Mouse (Mus musculus) adrenal gland, postnatal 10 days (tissue): Measurements from ENCODE around the gene Ncam2. TPM values are rescaled to one million over a fixed set of nuclear protein-coding genes. Genes with fewer than 3 reads are reported as not detected.

ENCODE experiments used
- DNase-seq: peaks from one replicate; pipeline ENCODE4 v3.0.0; 2021; ENCODE audit warnings: mixed read lengths
- total RNA-seq, 2 experiments: library from RNA; stranded (reverse); gene quantifications; 2 replicates each; pipeline ENCODE4 v1.2.3; 2021

Ncam2 gene
- total RNA-seq, 2 experiments from 2014 or later = 3.5 to 6.9 TPM

DNA sequence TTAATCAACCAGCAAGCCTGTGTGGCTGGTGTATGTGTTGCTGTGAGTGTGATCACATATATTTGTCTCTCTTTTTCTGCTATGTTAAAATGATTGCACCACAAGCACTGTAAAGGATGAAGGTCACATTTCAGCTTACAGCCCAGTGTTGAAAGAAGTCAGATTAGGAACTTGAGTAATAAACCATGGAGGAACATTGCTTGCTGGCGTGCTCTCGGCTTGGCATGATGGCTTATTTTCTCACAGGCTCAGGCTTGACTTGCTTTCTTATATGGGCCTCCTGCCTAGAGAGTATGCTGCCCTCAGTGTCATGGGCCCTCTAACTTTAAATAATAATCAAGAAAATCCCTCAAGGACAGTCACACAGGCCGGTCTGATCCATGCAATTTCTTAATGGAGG, 449.8 kb downstream of the Ncam2 start:
- DNase-seq = peak; percentile 3

DNA sequence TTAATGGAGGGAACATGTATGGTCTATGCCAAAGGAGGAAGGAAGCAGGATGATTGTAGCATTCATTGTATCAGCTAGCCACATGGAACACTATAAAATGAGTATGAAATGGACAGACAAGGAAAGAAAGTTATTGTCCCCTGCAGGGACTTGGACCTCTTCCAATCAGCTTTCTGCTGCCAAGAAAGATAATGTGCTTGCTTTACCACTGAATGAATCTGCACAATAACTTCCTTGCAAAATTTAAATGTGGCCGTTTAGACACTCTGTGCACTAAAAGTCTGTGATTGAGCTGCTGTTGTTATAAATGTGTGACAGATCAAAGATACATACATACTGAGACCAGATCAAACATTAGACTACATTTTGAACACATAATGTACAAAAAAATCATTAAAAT, 451.1 kb downstream of the Ncam2 start:
- DNase-seq = peak; percentile 31

DNA sequence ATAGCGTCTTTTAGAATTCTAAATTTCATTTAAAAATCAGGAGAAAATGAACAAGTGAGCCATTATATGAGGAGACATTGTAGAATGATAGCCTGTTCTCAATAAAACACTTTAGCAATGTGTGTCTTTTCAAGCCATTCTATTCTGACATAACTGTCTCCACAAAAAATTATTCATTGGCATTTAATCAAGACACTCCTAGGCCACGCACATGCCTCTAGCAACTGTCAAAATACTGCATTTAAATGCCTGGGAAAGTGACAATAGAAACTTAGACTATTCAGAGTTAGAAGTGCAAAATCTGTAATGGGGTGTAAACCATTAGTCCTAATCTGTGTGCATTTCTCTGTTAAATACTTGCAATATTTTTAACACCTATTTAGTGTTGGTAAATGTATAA, 456.1 kb downstream of the Ncam2 start:
- DNase-seq = no peak

DNA sequence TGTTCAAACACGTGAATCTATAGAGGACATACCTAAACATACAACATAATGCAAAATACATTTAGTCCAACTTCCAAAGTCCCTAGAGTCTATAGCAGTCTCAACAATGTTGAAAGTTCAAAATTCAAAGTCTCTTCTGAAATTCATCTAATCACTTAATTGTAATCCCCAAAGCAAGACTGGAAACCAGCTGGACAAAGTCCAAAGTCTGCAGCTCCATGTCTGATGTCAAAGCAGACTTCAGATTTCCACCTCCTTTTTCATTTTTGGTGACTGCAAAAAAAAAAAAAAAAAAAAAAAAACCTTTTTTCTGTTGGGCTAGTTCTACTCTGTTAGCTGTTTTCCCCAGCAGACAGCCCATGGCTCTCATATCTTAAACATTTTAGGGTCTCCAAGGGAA, 473.4 kb downstream of the Ncam2 start:
- no peak for DNase-seq

DNA sequence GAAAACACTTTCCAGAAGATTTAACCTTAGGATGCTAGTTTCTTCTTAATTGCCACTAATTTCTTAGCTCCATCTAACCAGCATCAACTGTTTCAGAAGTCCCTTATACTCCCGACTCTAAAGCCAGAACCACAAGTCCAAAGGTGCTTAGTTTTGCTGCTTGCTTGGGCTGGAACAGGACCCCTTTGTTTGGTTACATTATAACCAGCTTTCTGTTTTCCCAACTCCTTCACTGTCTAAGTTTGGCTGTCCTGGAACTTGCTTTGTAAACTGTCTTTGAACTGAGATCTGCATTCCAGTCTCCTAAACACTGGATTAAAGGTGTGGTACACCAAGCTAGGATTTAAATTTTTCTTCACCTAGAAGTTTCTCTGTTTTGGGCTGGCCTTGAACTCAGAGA, 475.0 kb downstream of the Ncam2 start:
- no peak for DNase-seq
